ENCODE assay signal across 8 mouse cellular contexts in the genomic region with DNA sequence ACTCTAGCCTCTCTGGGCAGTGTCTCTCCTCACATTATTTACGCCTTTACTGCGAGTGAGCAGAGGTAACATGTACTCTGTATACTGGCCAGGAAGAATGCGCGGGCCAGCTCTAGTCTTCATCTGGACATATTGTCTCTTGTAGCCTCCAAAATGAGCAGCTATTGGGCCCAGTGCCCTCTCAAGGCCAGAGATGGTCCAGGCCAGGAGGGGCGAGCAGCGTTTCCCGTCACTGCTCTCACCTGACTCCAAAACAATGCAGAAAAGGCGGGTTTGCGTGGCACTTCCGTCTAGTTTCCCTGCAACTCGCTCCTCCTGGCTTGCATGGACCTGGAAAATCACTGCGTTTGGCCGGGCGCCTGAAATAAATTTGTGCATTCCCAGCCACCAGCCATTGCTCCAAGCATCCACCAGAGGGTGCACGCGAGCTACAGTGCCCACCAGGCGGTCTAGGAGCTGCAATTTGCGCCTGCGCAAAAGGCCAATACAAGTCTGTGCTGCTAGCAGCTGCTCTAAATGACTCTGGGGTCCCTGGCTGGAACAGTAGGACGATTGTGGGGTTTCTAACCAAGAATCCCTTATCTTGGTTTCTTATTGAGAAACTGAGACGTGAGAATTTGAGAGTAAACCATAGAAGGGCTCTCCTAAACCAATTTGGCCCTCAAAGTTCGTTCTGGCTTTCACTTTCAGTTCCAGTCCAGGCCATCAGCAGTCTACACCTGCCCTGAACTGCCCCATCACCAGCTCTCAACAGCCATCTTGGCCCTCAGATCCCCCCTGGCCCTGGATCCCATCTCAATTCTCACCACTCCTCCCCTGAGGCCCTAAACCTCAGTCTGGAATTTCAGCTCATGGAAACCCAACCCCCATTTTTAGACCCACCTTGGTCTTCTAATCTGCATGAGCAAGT. TPM values are rescaled to one million over a fixed set of nuclear protein-coding genes. Genes with fewer than 3 reads are reported as not detected.
DNase-seq lines count a peak whose midpoint lies in the region; ATAC-seq lines count a peak whose summit lies in the region.

No protein-coding gene starts in this region.

- 24% methylated on average over 22 of the region's 22 CpGs for WGBS in forebrain, embryonic 10.5 days
- 18% methylated on average over 22 of the region's 22 CpGs for WGBS in heart, embryonic 16.5 days
- WGBS in liver, embryonic 15.5 days (ENCODE audit: insufficient replicate concordance): 15% methylated on average over 22 of the region's 22 CpGs
- WGBS in neural tube, embryonic 12.5 days: 24% methylated on average over 22 of the region's 22 CpGs

- H3K27me3 ChIP-seq in forebrain, embryonic 10.5 days (ENCODE audit: poor library complexity, severe bottlenecking): no peaks in the 10 kb centered on the region
- H3K27me3 ChIP-seq in heart, embryonic 16.5 days (ENCODE audit: control insufficient read depth, insufficient read depth, low read length): no peaks in the 10 kb centered on the region
- H3K27me3 ChIP-seq in liver, embryonic 15.5 days: no peaks in the 10 kb centered on the region
- H3K27me3 ChIP-seq in neural tube, embryonic 12.5 days (replicated peaks): no peaks in the 10 kb centered on the region

- H3K4me3 ChIP-seq in forebrain, embryonic 10.5 days: peak overlapping the region; percentile 18
- H3K4me3 ChIP-seq in heart, embryonic 16.5 days (ENCODE audit: low read length): peak overlapping the region; percentile 33
- H3K4me3 ChIP-seq in liver, embryonic 15.5 days (replicated peaks): peak overlapping the region; percentile 41
- no peak overlapping the region for H3K4me3 ChIP-seq in neural tube, embryonic 12.5 days

- no peaks in the 10 kb centered on the region for H3K36me3 ChIP-seq in forebrain, embryonic 10.5 days (replicated peaks)
- H3K36me3 ChIP-seq in heart, embryonic 16.5 days (ENCODE audit: control insufficient read depth, insufficient read depth): no peaks in the 10 kb centered on the region
- H3K36me3 ChIP-seq in liver, embryonic 15.5 days (replicated peaks): no peaks in the 10 kb centered on the region
- no peaks in the 10 kb centered on the region for H3K36me3 ChIP-seq in neural tube, embryonic 12.5 days

- H3K9ac ChIP-seq in heart, embryonic 16.5 days (ENCODE audit: low read length): peak overlapping the region; percentile 72
- 0 out of 2 replicates have a peak overlapping the region, but pooled peaks have one; percentile 16 for H3K9ac ChIP-seq in liver, embryonic 15.5 days
- H3K9ac ChIP-seq in neural tube, embryonic 12.5 days: no peak overlapping the region

- H3K4me1 ChIP-seq in forebrain, embryonic 10.5 days: peaks cover 9% of the 10 kb centered on the region
- H3K4me1 ChIP-seq in heart, embryonic 16.5 days (ENCODE audit: control insufficient read depth, insufficient read depth, low read length): peaks cover 9% of the 10 kb centered on the region
- H3K4me1 ChIP-seq in liver, embryonic 15.5 days (replicated peaks): peaks cover 6% of the 10 kb centered on the region
- peaks cover 5% of the 10 kb centered on the region; the same call in 1 of the 2 replicates for H3K4me1 ChIP-seq in neural tube, embryonic 12.5 days

- ATAC-seq in CD4-positive, CD25-positive, alpha-beta regulatory T cell, adult 4 months: peak; percentile 95
- peak; percentile 91 for ATAC-seq in heart, embryonic 16.5 days (replicated peaks; ENCODE audit: extremely low read depth, insufficient read depth, low FRiP score)
- ATAC-seq in liver, embryonic 15.5 days (ENCODE audit: insufficient read depth): peak; percentile 82
- peak; percentile 95 for ATAC-seq in neural tube, embryonic 12.5 days (ENCODE audit: low FRiP score, low read depth)

- peak overlapping the region; percentile 64 for H3K4me2 ChIP-seq in heart, embryonic 16.5 days (ENCODE audit: low read depth, low read length)
- peak overlapping the region; percentile 60 for H3K4me2 ChIP-seq in liver, embryonic 15.5 days
- peak overlapping the region; percentile 39 for H3K4me2 ChIP-seq in neural tube, embryonic 12.5 days (replicated peaks)

- H3K27ac ChIP-seq in forebrain, embryonic 10.5 days: peak overlapping the region; percentile 75
- no peak overlapping the region for H3K27ac ChIP-seq in heart, embryonic 16.5 days (ENCODE audit: low read length)
- no peak overlapping the region for H3K27ac ChIP-seq in liver, embryonic 15.5 days (replicated peaks)
- no peak overlapping the region for H3K27ac ChIP-seq in neural tube, embryonic 12.5 days

- no peaks in the 10 kb centered on the region for H3K9me3 ChIP-seq in forebrain, embryonic 10.5 days
- no peaks in the 10 kb centered on the region for H3K9me3 ChIP-seq in heart, embryonic 16.5 days (replicated peaks; ENCODE audit: control insufficient read depth, low read length)
- H3K9me3 ChIP-seq in liver, embryonic 15.5 days (replicated peaks): no peaks in the 10 kb centered on the region
- no peaks in the 10 kb centered on the region for H3K9me3 ChIP-seq in neural tube, embryonic 12.5 days

- DNase-seq in c-Kit-negative CD71-positive TER-119-positive erythroid progenitor cells, embryonic 14.5 days (ENCODE audit: low read depth, low spot score): peak; percentile 62
- peak; percentile 91 for DNase-seq in forebrain, embryonic 10.5 days (ENCODE audit: extremely low spot score, low spot score)
- DNase-seq in kidney, postnatal 36 days: peak; percentile 95 to 98
- peak; percentile 78 for DNase-seq in telencephalon, adult 2 months (ENCODE audit: low read depth, low spot score)

RNA-seq across cellular contexts. Expression of a gene that starts 59.0 kb away (rescaled TPM):
- under 1 TPM in 1 of 2 experiments, not detected in 1; 0.48 TPM for polyA plus RNA-seq in CD4-positive, CD25-positive, alpha-beta regulatory T cell, adult 4 months (2017; shearing (Covaris generic))
- 57.8 and 60.0 TPM in 2 replicates for polyA plus RNA-seq in forebrain, embryonic 10.5 days (2016; fragmentation: Nextera tagmentation; extraction: Ambion mirVana)
- 110 and 124 TPM in 2 replicates for polyA plus RNA-seq in heart, embryonic 16.5 days (2015; fragmentation: Nextera tagmentation; extraction: Ambion mirVana)
- polyA plus RNA-seq in liver, embryonic 15.5 days (2015; fragmentation: Nextera tagmentation; extraction: Ambion mirVana): 9.3 and 10.4 TPM in 2 replicates
- 48.8 and 52.1 TPM in 2 replicates for polyA plus RNA-seq in neural tube, embryonic 12.5 days (2016; fragmentation: Nextera tagmentation; extraction: Ambion mirVana)
